Mouse (Mus musculus): ENCODE results near the gene Slc1a2. TPM values are rescaled to one million over a fixed set of nuclear protein-coding genes. Genes with fewer than 3 reads are reported as not detected.

Slc1a2 gene
- polyA plus RNA-seq, 1 experiment from 2014 or later = 1.1 TPM

DNA sequence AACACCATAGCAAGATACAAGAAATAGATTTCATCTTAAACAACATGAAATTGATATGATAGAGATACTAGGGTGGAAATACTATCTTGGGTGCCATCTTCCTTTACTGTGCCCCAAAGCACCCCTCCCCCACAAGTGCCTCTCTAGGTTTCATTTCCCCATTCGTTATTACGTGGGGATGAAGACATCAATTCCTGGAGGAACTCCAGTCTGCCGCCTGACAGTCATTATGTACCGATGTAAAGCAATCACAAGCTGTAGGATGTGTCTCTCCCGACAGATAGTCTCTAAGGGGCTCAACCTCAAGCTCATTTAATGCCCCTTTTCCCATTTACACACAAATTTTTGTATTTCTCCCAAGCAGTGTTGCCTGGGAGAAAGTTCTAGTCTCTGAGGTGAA is 20.3 kb upstream of the Slc1a2 start:
- Histone ChIP-seq H3K4me1 (replicated peaks) (no peaks in the 10 kb centered on the region), H3K27me3 (no peaks in the 10 kb centered on the region), H3K27ac (replicated peaks) (no peak overlapping the region), H3K9me3 (replicated peaks) (no peaks in the 10 kb centered on the region), H3K4me3 (replicated peaks) (no peak overlapping the region), H3K36me3 (replicated peaks) (no peaks in the 10 kb centered on the region), H3K9ac (no peak overlapping the region), H3K4me2 (no peak overlapping the region)
- WGBS (ENCODE audit: insufficient replicate concordance) = 31% methylated on average over 5 of the region's 5 CpGs
- ATAC-seq (ENCODE audit: insufficient read depth) = no peak

DNA sequence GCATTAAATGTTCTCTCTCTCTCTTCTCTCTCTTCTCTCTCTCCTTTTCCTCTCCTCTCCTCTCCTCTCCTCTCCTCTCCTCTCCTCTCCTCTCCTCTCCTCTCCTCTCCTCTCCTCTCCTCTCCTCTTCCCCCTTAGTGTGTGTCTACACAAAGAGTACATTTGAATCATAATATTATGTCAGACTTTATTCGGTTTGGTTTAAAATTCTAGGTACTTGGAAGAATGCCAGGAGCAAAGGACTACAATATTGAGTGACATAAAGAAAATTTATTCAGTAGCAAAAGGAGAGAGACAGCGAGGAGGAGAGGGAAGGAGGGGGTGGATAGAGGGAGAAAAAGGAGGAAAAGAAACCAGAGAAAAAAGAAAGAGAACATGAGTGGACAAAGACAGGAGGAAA is 19.8 kb upstream of the Slc1a2 start:
- H3K9me3 ChIP-seq (replicated peaks) = no peaks in the 10 kb centered on the region
- no peak overlapping the region for H3K27ac ChIP-seq (replicated peaks)
- H3K4me2 ChIP-seq = no peak overlapping the region
- ATAC-seq (ENCODE audit: insufficient read depth) = no peak
- no peak overlapping the region for H3K4me3 ChIP-seq (replicated peaks)
- no peaks in the 10 kb centered on the region for H3K36me3 ChIP-seq (replicated peaks)
- no peak overlapping the region for H3K9ac ChIP-seq
- 52% methylated on average over 2 of the region's 2 CpGs for WGBS (ENCODE audit: insufficient replicate concordance)
- H3K27me3 ChIP-seq = no peaks in the 10 kb centered on the region
- no peaks in the 10 kb centered on the region for H3K4me1 ChIP-seq (replicated peaks)

DNA sequence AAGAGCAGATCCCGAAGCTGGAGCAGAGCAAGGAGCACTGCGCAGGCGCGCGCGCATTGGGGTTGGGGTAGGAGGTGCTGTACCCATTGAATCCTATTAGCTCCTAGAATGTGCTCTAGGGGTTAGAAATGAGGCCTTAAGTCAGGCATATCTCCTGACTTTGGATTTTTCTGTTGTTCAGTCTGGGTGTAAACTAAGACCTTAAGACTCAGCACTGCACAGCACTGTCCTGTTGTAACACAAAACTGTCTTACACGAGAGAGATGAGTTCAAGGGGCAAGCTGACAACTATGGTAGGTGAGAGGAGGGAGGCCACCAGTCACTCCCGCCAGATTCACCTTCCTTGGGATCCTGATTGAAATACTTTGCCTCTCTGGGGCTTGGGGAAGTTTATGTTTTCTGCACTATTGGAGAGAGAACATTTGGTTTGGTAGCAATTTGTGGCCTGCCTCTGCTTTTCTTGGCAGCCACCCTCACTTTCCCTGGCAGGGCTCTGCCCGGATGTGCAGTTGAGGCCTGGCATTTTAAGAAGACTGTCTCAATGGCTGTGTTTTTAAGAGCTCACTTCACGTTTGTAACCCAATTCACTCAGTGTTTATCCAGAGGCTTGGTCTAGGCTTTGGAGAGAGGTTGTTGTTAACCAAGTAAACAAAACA is 9.5 kb upstream of the Slc1a2 start:
- no peaks in the 10 kb centered on the region for H3K9me3 ChIP-seq (replicated peaks)
- no peaks in the 10 kb centered on the region for H3K36me3 ChIP-seq (replicated peaks)
- no peak overlapping the region for H3K27ac ChIP-seq (replicated peaks)
- H3K9ac ChIP-seq = no peak overlapping the region
- no peak overlapping the region for H3K4me3 ChIP-seq (replicated peaks)
- no peaks in the 10 kb centered on the region for H3K27me3 ChIP-seq
- H3K4me2 ChIP-seq = no peak overlapping the region
- no peaks in the 10 kb centered on the region for H3K4me1 ChIP-seq (replicated peaks)
- 66% methylated on average over 10 of the region's 10 CpGs for WGBS (ENCODE audit: insufficient replicate concordance)
- ATAC-seq (ENCODE audit: insufficient read depth) = no peak

DNA sequence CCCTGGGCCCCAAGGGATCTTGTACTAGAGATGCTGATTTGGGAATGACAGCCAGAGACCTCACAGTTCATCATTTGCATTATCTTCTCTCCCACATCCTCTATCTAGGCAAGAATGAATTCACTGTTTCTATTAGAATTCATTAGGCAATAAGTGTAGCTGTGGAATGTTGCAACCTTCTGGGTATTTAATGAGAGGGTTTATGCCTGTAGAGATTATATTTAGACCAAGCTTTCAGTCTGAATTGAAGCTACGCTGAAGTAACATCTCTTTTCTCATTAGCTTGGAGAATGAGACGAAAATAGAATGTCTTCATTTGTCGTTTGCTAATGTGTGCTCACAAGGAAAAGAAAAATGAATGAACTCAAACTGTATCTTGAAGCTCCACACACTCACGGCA is 8.1 kb upstream of the Slc1a2 start:
- no peaks in the 10 kb centered on the region for H3K9me3 ChIP-seq (replicated peaks)
- WGBS (ENCODE audit: insufficient replicate concordance) = 49% methylated on average over 4 of the region's 4 CpGs

DNA sequence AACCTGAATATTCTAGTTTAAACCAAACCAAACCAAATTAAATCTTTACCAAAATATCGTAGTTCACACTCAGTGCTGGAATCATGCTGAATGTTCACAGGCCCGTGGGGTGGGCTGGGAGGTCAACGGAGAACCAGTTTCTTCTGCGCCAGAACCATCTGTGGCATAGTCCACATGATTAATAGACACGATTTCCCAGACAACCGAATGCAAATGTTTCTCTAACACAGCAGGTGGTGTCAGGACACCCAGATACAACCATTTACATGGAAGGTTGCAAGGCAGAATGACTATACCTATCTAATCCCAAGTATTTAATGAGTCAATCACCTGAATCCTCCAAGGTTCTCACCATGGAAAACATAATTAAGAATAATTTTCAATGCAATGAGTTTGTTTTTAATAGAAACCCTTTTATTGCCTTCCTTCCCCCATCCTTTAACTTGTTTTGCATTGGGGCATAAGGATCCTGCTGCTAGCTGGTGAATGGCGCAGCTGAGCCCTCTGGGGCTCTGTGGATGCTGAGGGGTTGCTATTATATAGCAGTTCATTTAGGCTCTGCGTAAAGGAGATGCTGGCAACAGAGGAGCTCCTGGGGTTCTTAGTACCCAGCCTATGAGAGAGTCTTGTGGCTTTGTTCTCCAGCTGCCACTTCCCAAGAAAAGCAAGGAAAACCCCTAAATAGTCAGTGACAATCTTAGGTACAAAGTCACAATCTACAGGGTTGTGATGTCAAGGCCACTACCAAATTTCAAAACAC is 2.3 kb upstream of the Slc1a2 start:
- no peak overlapping the region for H3K4me3 ChIP-seq (replicated peaks)
- no peaks in the 10 kb centered on the region for H3K4me1 ChIP-seq (replicated peaks)
- WGBS (ENCODE audit: insufficient replicate concordance) = 56% methylated on average over 8 of the region's 8 CpGs
- no peak overlapping the region for H3K27ac ChIP-seq (replicated peaks)
- peaks cover 54% of the 10 kb centered on the region for H3K27me3 ChIP-seq
- H3K36me3 ChIP-seq (replicated peaks) = no peaks in the 10 kb centered on the region
- no peak for ATAC-seq (ENCODE audit: insufficient read depth)
- H3K9me3 ChIP-seq (replicated peaks) = no peaks in the 10 kb centered on the region
- H3K9ac ChIP-seq = no peak overlapping the region
- no peak overlapping the region for H3K4me2 ChIP-seq

More for the DNA sequence above, 8.1 kb upstream of the Slc1a2 start:
- no peak overlapping the region for H3K27ac ChIP-seq (replicated peaks)
- no peaks in the 10 kb centered on the region for H3K36me3 ChIP-seq (replicated peaks)
- no peaks in the 10 kb centered on the region for H3K27me3 ChIP-seq
- ATAC-seq (ENCODE audit: insufficient read depth) = no peak
- no peak overlapping the region for H3K4me3 ChIP-seq (replicated peaks)
- H3K4me1 ChIP-seq (replicated peaks) = no peaks in the 10 kb centered on the region
- no peak overlapping the region for H3K9ac ChIP-seq
- H3K4me2 ChIP-seq = no peak overlapping the region

DNA sequence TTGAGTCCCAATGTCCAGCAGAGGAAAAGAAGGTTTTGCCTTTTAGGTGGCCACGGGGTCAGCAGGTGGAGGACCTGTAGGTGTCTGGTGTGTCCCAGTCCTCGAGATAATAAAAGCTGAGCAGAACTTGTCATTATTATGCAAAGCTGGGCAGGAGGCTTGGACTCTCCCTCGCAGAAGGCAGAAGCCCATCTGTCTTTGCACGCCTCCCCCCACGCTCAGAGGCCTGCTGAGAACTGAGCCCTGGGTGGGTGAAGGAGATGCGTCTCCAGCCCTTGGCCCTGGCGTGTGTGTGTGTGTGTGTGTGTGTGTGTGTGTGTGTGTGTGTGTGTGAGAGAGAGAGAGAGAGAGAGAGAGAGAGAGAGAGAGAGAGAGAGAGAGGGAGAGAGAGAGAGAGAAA is 733 bp upstream of the Slc1a2 start:
- Histone ChIP-seq H3K4me1 (replicated peaks) (no peaks in the 10 kb centered on the region), H3K4me3 (replicated peaks) (no peak overlapping the region), H3K27me3 (peaks cover 69% of the 10 kb centered on the region), H3K36me3 (replicated peaks) (no peaks in the 10 kb centered on the region), H3K4me2 (no peak overlapping the region), H3K9ac (no peak overlapping the region), H3K27ac (replicated peaks) (no peak overlapping the region), H3K9me3 (replicated peaks) (no peaks in the 10 kb centered on the region)
- WGBS (ENCODE audit: insufficient replicate concordance) = 9% methylated on average over 7 of the region's 7 CpGs
- ATAC-seq (ENCODE audit: insufficient read depth) = no peak

DNA sequence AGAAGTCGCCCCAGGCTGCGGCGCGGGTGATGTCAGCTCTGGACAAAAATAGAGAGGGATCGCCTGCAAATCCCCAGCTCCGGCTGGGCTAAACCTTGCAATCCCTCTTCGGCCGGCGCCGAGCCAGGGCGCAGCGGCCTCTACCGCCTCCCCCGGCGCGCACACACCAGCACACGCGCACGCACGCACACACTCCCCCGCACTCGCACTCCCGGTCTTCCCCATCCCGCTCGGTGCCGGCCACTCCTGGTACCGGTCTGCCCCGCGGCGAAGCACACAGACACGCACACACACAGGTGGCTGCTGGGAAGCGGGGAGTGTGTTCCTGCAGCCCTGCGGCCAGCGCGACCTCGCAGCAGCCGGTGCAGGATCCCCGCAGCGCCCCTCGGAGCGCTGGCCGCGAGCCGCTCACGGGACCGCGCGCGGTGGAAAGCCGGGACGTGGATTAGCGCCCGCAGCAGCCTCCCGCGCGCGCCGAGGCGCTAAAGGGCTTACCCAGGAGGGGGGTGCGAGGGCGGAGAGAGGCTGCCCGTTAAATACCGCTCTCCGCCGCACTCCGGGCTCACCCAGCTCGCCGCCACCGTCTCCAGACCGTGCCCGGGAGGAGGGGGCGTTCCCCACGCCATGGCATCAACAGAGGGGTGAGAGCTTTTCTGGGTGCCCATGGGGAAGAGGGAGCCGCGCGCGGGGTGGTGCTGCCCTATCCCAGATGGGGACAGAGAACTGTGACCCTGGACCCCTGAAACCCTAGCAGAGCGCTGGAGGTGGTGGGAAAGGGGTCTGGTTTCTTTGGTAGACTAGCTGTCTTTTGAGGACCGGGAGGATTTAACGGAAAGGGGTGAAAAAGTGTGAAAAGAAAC is 432 bp downstream of the Slc1a2 start:
- Histone ChIP-seq H3K4me3 (replicated peaks) (peak overlapping the region; percentile 44), H3K9ac (no peak overlapping the region), H3K36me3 (replicated peaks) (no peaks in the 10 kb centered on the region), H3K4me2 (peak overlapping the region; percentile 67), H3K27ac (replicated peaks) (no peak overlapping the region), H3K4me1 (replicated peaks) (no peaks in the 10 kb centered on the region), H3K27me3 (peaks cover 76% of the 10 kb centered on the region), H3K9me3 (replicated peaks) (no peaks in the 10 kb centered on the region)
- WGBS (ENCODE audit: insufficient replicate concordance) = under 1% methylated on average over 78 of the region's 80 CpGs
- no peak for ATAC-seq (ENCODE audit: insufficient read depth)

DNA sequence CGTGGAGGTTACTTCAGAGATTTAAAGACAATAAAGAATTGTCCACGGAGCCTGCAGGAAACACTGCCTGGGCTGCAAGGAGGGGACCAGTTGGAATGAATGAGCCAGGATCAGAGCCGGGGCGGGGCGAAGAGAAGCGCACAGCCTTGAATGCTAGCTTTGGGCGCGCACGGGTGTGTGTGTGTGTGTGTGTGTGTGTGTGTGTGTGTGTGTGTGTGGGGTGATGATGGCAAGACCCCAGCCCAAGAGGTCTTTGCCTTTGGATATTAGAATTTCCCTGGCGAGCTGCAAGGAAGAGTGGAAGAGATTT is 1.0 kb downstream of the Slc1a2 start:
- no peak overlapping the region for H3K27ac ChIP-seq (replicated peaks)
- peak overlapping the region; percentile 44; the same call in 1 of the 2 replicates for H3K4me3 ChIP-seq (replicated peaks)
- H3K9ac ChIP-seq = no peak overlapping the region
- peaks cover 76% of the 10 kb centered on the region for H3K27me3 ChIP-seq
- ATAC-seq (ENCODE audit: insufficient read depth) = no peak
- WGBS (ENCODE audit: insufficient replicate concordance) = 2% methylated on average over 10 of the region's 10 CpGs
- H3K36me3 ChIP-seq (replicated peaks) = no peaks in the 10 kb centered on the region
- no peaks in the 10 kb centered on the region for H3K9me3 ChIP-seq (replicated peaks)
- H3K4me1 ChIP-seq (replicated peaks) = no peaks in the 10 kb centered on the region
- peak overlapping the region; percentile 67 for H3K4me2 ChIP-seq

DNA sequence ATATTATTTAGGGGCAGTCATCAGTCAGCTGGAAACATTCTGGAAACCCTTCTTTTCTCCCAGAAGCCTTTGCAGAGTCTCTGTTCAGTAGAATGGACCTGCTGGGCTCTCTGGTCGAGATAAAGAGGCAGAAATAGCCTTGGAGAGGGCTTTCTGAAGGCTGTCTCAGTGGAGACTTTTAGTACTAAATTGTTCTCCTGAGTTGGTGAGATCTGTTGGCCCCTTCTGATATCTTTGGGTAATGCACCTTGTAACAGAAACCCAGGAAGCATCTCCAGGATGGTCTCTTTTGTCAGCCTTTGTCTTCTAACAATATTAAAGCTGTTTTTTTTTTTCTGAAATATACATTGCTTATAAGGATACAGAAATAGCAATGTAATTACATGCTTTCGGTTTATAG is 2.6 kb downstream of the Slc1a2 start:
- H3K27me3 ChIP-seq = peaks cover 73% of the 10 kb centered on the region
- WGBS (ENCODE audit: insufficient replicate concordance) = 37% methylated on average over 2 of the region's 2 CpGs
- H3K4me3 ChIP-seq (replicated peaks) = no peak overlapping the region
- no peak overlapping the region for H3K9ac ChIP-seq
- ATAC-seq (ENCODE audit: insufficient read depth) = no peak
- H3K4me1 ChIP-seq (replicated peaks) = no peaks in the 10 kb centered on the region
- no peaks in the 10 kb centered on the region for H3K36me3 ChIP-seq (replicated peaks)
- H3K27ac ChIP-seq (replicated peaks) = no peak overlapping the region
- no peaks in the 10 kb centered on the region for H3K9me3 ChIP-seq (replicated peaks)
- no peak overlapping the region for H3K4me2 ChIP-seq

DNA sequence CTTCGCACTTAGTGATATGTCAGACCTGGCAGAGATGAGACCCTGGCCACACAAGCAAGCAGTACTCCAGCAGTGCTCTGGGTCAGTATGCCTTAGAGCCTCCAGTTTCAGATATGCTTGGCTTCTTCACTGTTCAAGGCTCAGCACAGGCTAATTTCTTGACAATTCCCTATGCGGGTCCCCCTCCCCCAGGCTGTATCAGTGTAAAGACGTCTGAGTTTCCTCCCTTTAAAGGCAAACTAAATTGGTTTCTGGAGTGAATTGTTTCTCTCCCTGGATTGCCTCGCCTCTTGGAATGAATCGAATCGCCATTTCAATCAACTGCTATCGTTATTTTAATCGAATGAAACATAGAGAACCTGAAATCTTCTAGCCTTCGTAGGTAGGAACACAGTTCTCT is 4.5 kb downstream of the Slc1a2 start:
- Histone ChIP-seq H3K36me3 (replicated peaks) (no peaks in the 10 kb centered on the region), H3K27me3 (peaks cover 55% of the 10 kb centered on the region)
- no peak for ATAC-seq (ENCODE audit: insufficient read depth)

DNA sequence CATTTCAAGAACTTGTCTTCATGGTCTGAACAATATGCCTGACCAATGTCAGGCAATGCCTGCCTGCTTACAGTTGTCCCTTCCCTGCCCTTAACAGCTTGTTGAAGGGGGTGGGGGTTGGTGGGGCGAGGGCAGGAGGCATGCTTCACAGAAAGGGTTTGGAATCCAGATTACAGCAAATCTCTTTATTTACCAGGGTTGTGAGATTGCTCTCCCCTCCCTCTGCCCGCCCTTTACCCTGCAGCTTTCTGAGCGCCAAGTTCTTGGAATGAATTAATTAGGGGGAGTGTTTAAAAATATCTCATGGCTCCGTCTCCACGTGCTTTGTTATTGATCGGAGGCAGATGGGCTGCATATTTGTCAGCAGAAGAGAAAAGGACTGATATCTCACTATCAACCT is 4.9 kb downstream of the Slc1a2 start:
- Histone ChIP-seq H3K27ac (replicated peaks) (no peak overlapping the region), H3K36me3 (replicated peaks) (no peaks in the 10 kb centered on the region), H3K4me2 (no peak overlapping the region), H3K9ac (no peak overlapping the region), H3K27me3 (peaks cover 50% of the 10 kb centered on the region), H3K4me1 (replicated peaks) (no peaks in the 10 kb centered on the region), H3K4me3 (replicated peaks) (no peak overlapping the region), H3K9me3 (replicated peaks) (no peaks in the 10 kb centered on the region)
- 51% methylated on average over 6 of the region's 6 CpGs for WGBS (ENCODE audit: insufficient replicate concordance)
- no peak for ATAC-seq (ENCODE audit: insufficient read depth)

More for the DNA sequence above, 4.5 kb downstream of the Slc1a2 start:
- 47% methylated on average over 9 of the region's 9 CpGs for WGBS (ENCODE audit: insufficient replicate concordance)
- Histone ChIP-seq H3K4me1 (replicated peaks) (no peaks in the 10 kb centered on the region), H3K9me3 (replicated peaks) (no peaks in the 10 kb centered on the region), H3K4me3 (replicated peaks) (no peak overlapping the region), H3K27ac (replicated peaks) (no peak overlapping the region), H3K9ac (no peak overlapping the region), H3K4me2 (no peak overlapping the region)

All from liver, embryonic 15.5 days (tissue).